Mouse (Mus musculus): ENCODE results near the gene Acsl1. TPM values are rescaled to one million over a fixed set of nuclear protein-coding genes. Genes with fewer than 3 reads are reported as not detected.

Gene Acsl1
- polyA plus RNA-seq, 1 experiment from 2014 or later, result 10.3 TPM

DNA sequence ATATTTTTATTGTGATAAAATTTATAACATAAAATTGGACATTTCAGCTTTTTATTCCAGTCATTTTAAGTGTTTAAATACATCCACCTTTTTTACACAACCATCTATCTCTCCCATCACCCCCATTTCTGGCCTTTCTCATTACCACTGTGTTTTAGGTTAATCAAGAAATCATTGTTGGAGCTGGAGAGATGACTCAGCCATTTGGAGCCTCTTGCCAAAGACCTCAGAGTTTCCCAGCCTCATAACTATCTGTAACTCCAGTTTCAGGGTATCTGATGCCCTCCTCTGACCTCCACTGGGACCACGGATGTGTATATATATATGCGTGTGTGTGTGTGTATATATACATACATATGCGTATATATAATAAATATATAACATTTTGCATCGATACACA is 80.2 kb downstream of the Acsl1 start:
- no peak overlapping the region for H3K27ac ChIP-seq
- no peak for ATAC-seq (ENCODE audit: low FRiP score, low read depth)
- H3K9ac ChIP-seq, result no peak overlapping the region; the same call in 1 of the 2 replicates
- no peaks in the 10 kb centered on the region for H3K27me3 ChIP-seq
- H3K4me2 ChIP-seq (replicated peaks), result peak overlapping the region; percentile 72
- whole genome bisulfite sequencing, result 50% methylated on average over 4 of the region's 4 CpGs
- H3K36me3 ChIP-seq, result peaks cover 3% of the 10 kb centered on the region
- H3K9me3 ChIP-seq, result no peaks in the 10 kb centered on the region
- H3K4me1 ChIP-seq, result peaks cover 13% of the 10 kb centered on the region
- H3K4me3 ChIP-seq, result peak overlapping the region; percentile 65

DNA sequence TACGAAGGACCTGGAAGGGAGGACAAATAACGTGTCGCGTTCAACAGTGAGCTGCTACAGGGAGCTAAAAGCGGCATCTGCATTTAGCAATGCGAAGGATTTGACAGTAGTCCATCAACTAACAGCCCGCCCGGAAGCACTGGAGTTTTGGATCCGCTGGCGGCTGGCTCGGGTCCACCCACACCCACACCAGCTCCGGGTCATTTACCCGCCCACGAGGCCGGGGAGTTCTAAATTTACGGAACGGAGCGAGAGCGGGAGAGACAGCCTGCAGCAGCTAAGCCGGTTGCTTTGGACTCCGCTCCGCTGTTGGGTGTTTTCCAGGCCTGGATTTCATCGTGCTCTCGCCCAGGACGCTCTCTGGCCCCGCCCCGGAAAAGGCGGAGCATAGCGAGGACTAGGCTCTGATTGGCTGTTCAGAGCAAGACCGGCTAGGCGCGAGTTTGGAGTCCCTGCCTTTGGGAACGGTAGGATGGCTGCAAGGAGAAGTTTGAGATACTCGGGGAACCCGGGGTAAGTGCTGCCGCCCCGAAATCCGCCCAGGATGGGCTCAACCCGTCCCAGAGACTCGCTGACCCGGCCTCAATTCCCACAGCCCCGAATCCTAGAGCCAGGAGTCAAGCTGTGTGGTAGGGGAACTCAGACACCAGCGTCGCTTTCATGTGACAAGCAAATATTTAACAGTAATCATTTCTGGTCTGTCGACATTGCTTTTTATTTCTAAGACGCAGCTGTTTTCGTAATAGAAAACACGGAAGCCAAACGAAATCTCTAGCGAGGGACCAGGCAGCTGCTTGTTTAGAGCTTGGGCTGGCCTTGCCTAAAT is 81.0 kb downstream of the Acsl1 start, which contains the start of gene Cenpu:
Cenpu (plus strand) TSS at position 414 of the 826 bp plus-strand sequence.
- under 1% methylated on average over 50 of the region's 50 CpGs for WGBS

DNA sequence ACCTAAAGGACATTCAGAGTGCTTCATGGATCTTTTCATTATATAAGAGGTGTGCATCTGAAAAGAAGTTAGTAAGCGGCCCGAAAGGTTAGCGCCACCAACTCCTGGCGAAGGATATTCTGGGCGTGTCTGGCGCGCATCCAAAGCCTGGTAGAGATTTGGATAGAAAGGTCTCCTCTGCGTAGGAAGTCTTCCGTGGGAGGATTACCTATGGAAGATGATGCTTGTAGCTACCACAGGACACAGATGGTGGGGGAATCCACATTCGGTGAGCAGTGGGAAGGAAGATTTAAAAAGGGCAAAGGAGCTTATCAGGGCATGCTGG is 81.6 kb downstream of the Acsl1 start:
- Histone ChIP-seq H3K4me3 (peak overlapping the region; percentile 65), H3K9ac (peak overlapping the region; percentile 62), H3K9me3 (no peaks in the 10 kb centered on the region), H3K27me3 (no peaks in the 10 kb centered on the region), H3K4me2 (replicated peaks) (peak overlapping the region; percentile 72), H3K27ac (no peak overlapping the region), H3K4me1 (peaks cover 13% of the 10 kb centered on the region), H3K36me3 (peaks cover 13% of the 10 kb centered on the region)
- no peak for ATAC-seq (ENCODE audit: low FRiP score, low read depth)
- WGBS, result 2% methylated on average over 10 of the region's 10 CpGs

More for the DNA sequence above, 81.0 kb downstream of the Acsl1 start, which contains the start of gene Cenpu:
- peaks cover 13% of the 10 kb centered on the region for H3K4me1 ChIP-seq
- no peaks in the 10 kb centered on the region for H3K27me3 ChIP-seq
- H3K9ac ChIP-seq, result peak within 1 kb of the TSS; percentile 62
- peaks cover 8% of the 10 kb centered on the region for H3K36me3 ChIP-seq
- peak within 1 kb of the TSS; percentile 56; the same call in 1 of the 2 replicates for H3K27ac ChIP-seq
- peak within 1 kb of the TSS; percentile 65 for H3K4me3 ChIP-seq
- H3K9me3 ChIP-seq, result no peaks in the 10 kb centered on the region
- peak; percentile 98 for ATAC-seq (ENCODE audit: low FRiP score, low read depth)
- peak within 1 kb of the TSS; percentile 72 for H3K4me2 ChIP-seq (replicated peaks)

DNA sequence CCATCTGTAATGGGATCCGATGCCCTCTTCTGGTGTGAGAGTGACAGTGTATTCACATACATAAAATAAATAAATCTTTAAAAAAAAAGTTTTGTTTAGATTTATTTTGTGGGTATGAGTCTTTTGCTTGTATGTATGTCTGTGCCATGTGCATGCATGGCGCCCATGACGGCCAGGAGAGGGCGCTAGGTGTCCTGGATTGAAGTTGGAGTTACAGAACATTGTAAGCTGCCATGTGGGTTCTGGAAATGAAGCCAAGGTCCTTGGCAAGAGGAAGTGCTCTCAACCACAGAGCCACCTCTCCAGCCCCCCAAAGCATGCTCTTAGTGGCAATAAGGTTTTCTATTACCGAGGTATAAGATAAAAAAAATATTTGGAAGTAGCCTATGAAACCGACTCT is 88.6 kb downstream of the Acsl1 start:
- H3K4me3 ChIP-seq, result no peak overlapping the region
- H3K4me2 ChIP-seq (replicated peaks), result no peak overlapping the region
- WGBS, result 77% methylated on average over 6 of the region's 6 CpGs
- no peak overlapping the region for H3K27ac ChIP-seq
- no peak for ATAC-seq (ENCODE audit: low FRiP score, low read depth)
- H3K9ac ChIP-seq, result no peak overlapping the region
- H3K27me3 ChIP-seq, result no peaks in the 10 kb centered on the region
- no peaks in the 10 kb centered on the region for H3K4me1 ChIP-seq
- H3K9me3 ChIP-seq, result no peaks in the 10 kb centered on the region
- peaks cover 47% of the 10 kb centered on the region for H3K36me3 ChIP-seq

DNA sequence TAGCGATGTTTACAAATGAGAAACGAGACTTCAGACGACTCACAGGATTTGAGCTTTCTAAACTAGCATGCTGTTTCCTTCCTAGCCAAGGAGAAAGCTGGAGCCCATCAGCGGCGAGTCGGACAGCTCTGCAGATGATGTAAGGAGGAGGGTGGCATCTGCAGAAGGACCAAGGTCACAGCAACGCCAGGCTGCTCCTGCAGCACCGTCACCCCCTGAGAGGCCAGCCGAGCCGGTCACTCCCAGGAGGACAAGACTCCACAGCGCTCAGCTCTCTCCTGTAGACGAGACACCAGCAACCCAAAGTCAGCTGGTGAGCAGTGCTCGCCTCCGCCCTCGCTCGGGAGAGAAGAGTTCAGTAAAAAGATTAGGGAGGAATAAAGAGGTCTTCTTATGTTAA is 91.5 kb downstream of the Acsl1 start:
- no peak overlapping the region for H3K4me2 ChIP-seq (replicated peaks)
- no peak overlapping the region for H3K9ac ChIP-seq
- no peaks in the 10 kb centered on the region for H3K4me1 ChIP-seq
- ATAC-seq (ENCODE audit: low FRiP score, low read depth), result no peak
- 89% methylated on average over 16 of the region's 16 CpGs for WGBS
- no peak overlapping the region for H3K27ac ChIP-seq
- no peaks in the 10 kb centered on the region for H3K9me3 ChIP-seq
- peaks cover 45% of the 10 kb centered on the region for H3K36me3 ChIP-seq
- H3K27me3 ChIP-seq, result no peaks in the 10 kb centered on the region
- no peak overlapping the region for H3K4me3 ChIP-seq

DNA sequence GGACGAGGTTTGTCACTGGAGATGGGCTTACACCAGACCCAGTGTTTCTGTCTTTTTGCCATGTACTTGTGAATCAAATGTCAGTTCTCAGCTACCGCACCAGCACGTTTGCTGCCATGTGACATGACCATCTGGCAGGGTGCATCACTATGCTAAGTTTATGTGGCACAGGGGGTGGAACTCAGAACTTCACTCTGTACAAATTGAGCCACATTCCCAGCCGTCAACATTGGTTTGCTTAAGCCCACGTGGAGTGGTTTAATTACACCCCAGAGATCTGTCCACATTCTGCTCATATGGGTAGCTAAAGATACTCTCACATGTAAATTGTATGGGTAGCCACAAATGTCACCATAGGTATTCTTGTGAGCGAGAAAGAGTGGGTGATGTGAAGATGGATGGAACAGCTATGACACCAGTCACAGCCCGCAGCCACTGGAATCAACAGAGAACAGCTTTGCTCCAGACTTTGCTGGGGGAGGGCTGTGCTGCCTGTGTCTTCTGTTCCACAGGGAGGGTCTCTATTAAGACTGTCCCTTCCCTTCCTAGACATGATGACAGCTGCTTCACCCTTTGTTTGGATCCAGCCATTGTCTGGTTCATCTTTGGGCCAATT is 96.2 kb downstream of the Acsl1 start:
- Histone ChIP-seq H3K27me3 (no peaks in the 10 kb centered on the region), H3K4me3 (no peak overlapping the region), H3K4me1 (no peaks in the 10 kb centered on the region), H3K27ac (no peak overlapping the region), H3K9ac (no peak overlapping the region), H3K9me3 (no peaks in the 10 kb centered on the region), H3K36me3 (peaks cover 32% of the 10 kb centered on the region), H3K4me2 (replicated peaks) (no peak overlapping the region)
- 76% methylated on average over 7 of the region's 7 CpGs for WGBS
- ATAC-seq (ENCODE audit: low FRiP score, low read depth), result no peak

DNA sequence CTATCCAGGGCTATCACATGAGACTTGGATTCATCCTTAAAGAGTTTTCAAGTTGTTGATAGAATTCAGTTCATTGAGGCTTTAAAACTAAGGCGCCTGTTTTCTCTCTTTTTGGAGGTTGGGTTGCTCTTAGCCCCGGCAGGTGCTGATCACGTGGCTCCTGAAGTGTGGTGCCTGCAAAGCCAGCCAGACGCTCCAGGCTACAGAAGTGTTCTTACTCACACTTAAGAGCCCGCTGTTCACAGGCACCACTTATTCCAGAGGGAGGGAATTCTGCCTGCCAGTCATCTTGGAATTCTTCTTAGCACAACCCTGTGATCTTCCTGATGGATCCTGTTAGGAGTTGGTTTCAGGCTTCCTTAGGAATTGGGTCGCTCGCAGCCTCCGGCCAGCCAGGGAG is 97.1 kb downstream of the Acsl1 start:
- Histone ChIP-seq H3K36me3 (peaks cover 27% of the 10 kb centered on the region), H3K27me3 (no peaks in the 10 kb centered on the region), H3K9me3 (no peaks in the 10 kb centered on the region), H3K27ac (no peak overlapping the region), H3K4me1 (no peaks in the 10 kb centered on the region), H3K9ac (no peak overlapping the region), H3K4me2 (replicated peaks) (no peak overlapping the region), H3K4me3 (no peak overlapping the region)
- ATAC-seq (ENCODE audit: low FRiP score, low read depth), result no peak
- 72% methylated on average over 8 of the region's 8 CpGs for WGBS

DNA sequence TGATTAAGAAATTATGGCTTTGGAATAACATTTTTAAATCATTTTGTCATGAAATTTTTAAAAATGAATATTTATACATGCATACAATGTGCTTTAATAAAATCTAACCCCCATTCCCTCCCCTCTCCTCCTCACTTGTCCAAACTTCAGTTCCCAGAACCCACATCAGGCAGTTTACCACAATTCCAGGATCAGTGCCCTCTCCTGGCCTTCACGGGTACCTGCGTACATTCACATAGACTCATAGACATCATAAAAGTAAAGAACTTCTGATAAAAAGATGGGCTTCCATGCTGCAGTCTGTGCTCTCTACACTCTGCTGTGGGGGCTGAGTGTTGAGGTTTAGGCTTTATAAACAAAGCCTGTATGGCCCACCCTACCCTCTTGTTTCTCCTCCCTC is 98.1 kb downstream of the Acsl1 start:
- no peaks in the 10 kb centered on the region for H3K9me3 ChIP-seq
- H3K36me3 ChIP-seq, result peaks cover 29% of the 10 kb centered on the region
- no peaks in the 10 kb centered on the region for H3K4me1 ChIP-seq
- no peaks in the 10 kb centered on the region for H3K27me3 ChIP-seq
- no peak overlapping the region for H3K4me3 ChIP-seq
- H3K9ac ChIP-seq, result no peak overlapping the region
- no peak for ATAC-seq (ENCODE audit: low FRiP score, low read depth)
- WGBS, result 81% methylated on average over 2 of the region's 2 CpGs
- H3K27ac ChIP-seq, result no peak overlapping the region
- H3K4me2 ChIP-seq (replicated peaks), result no peak overlapping the region

DNA sequence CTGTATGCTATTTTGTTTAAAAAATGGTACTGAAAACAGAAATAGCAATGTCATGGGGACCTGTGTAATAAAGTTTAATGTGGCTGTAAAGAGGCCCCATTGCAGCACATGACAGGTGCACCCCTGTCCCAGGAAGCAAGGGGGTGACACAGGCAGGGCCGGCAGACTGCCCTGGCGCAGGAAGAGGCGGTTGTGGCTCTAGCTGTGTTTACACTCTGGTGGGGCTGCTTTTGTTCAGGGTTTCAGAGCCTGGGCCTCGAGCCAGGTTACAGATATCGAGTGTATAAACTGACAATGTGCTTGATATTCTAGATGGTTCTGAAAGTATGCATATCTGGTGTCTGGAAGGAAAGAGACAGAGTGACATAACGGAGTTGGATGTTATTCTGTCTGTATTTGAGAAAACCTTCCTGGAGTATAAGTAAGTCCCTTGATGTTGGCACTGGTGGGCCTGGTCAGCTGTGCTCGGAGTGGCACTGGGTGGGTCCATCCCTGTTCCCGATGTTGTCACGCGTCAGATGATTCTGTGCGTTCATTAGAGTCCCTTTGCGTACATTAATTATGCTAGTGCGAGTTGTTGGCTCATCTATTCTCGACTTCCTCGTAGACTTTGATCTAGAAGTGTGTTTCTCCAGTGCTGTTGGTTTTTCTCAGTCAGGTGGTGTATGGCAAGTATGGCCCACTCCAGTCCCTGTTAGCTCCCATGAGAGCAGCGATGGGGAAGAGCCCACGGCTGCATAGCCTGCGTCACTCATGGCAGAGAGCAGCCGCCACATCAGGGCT is 99.0 kb downstream of the Acsl1 start:
- WGBS, result 85% methylated on average over 19 of the region's 19 CpGs
- Histone ChIP-seq H3K9ac (no peak overlapping the region), H3K36me3 (peaks cover 37% of the 10 kb centered on the region), H3K27ac (no peak overlapping the region), H3K4me1 (no peaks in the 10 kb centered on the region), H3K27me3 (no peaks in the 10 kb centered on the region), H3K9me3 (no peaks in the 10 kb centered on the region), H3K4me2 (replicated peaks) (no peak overlapping the region), H3K4me3 (no peak overlapping the region)
- no peak for ATAC-seq (ENCODE audit: low FRiP score, low read depth)

DNA sequence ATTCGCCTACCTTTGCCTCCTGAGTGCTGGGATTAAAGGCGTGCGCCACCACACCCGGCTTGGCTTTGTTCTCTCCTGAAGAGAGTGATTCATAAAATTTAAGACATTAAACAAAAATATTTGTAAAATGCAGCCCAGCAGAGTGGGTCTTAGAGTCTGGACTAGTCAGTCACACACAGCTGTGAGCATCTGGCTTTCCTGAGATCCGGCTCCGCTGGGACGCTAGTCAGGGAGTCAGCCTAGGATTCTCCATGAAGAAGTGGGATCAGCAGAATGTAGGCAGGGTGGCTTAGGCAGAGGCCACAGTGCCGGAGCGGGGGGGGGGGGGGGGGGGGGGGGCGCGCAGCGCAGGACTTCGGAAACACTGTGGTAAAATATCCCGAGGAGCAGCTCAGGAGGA is 99.8 kb downstream of the Acsl1 start:
- no peak overlapping the region for H3K9ac ChIP-seq
- 92% methylated on average over 9 of the region's 14 CpGs for WGBS

DNA sequence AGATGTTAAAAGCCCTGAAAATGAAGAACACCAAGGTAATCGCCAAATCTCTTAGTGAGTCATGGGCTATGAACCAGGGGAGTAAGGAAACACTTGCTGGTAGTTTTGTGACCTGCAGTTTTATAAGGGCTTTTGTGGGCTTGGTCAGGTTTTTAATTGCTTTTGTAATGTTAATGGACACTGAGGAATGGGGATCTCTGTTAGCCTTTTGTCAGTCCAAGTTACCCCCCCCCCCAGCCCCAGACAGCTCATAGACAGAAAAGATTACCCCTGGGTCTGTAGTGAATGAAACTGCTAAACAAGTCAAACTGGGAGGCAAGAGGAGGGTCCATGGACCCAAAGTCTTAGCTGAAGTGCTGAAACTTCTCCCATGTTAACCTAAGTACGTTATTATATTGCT is 102.6 kb downstream of the Acsl1 start:
- no peak overlapping the region for H3K4me3 ChIP-seq
- no peak overlapping the region for H3K27ac ChIP-seq
- ATAC-seq (ENCODE audit: low FRiP score, low read depth), result no peak
- no peaks in the 10 kb centered on the region for H3K9me3 ChIP-seq
- no peak overlapping the region for H3K9ac ChIP-seq
- H3K36me3 ChIP-seq, result peaks cover 50% of the 10 kb centered on the region
- H3K27me3 ChIP-seq, result no peaks in the 10 kb centered on the region
- H3K4me2 ChIP-seq (replicated peaks), result no peak overlapping the region
- no peaks in the 10 kb centered on the region for H3K4me1 ChIP-seq
- WGBS, result 72% methylated on average over 2 of the region's 2 CpGs

More for the DNA sequence above, 99.8 kb downstream of the Acsl1 start:
- no peaks in the 10 kb centered on the region for H3K9me3 ChIP-seq
- H3K4me2 ChIP-seq (replicated peaks), result no peak overlapping the region
- peaks cover 33% of the 10 kb centered on the region for H3K36me3 ChIP-seq
- H3K27me3 ChIP-seq, result no peaks in the 10 kb centered on the region
- H3K4me1 ChIP-seq, result no peaks in the 10 kb centered on the region
- no peak overlapping the region for H3K27ac ChIP-seq
- H3K4me3 ChIP-seq, result no peak overlapping the region
- no peak for ATAC-seq (ENCODE audit: low FRiP score, low read depth)

DNA sequence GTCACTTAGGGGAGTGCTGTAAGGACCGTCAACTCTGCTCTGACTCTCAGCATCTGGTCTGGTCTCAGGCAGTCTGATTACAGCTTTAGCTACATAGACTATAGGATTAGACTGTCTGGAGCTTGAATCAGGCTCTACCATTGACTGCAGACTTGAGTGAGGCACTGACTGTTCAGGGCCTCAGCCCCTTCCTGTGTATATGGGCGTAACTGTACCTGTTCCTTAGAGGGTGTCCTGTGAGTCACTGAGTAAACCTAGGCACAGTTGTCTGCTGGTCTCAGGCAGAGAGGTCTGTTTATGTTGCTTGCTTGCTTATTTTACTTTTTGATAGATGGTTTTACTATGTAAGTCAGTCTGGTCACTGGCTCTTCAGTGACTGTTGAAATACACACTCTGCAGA is 103.1 kb downstream of the Acsl1 start:
- peaks cover 55% of the 10 kb centered on the region for H3K36me3 ChIP-seq
- ATAC-seq (ENCODE audit: low FRiP score, low read depth), result no peak

More for the DNA sequence above, 103.1 kb downstream of the Acsl1 start:
- Histone ChIP-seq H3K27ac (no peak overlapping the region), H3K4me1 (no peaks in the 10 kb centered on the region), H3K27me3 (no peaks in the 10 kb centered on the region), H3K4me2 (replicated peaks) (no peak overlapping the region), H3K9ac (no peak overlapping the region), H3K9me3 (no peaks in the 10 kb centered on the region), H3K4me3 (no peak overlapping the region)
- WGBS, result 82% methylated on average over 2 of the region's 2 CpGs
